Comparison of ENCODE assay signal across 1 mouse cellular context in the genomic region with DNA sequence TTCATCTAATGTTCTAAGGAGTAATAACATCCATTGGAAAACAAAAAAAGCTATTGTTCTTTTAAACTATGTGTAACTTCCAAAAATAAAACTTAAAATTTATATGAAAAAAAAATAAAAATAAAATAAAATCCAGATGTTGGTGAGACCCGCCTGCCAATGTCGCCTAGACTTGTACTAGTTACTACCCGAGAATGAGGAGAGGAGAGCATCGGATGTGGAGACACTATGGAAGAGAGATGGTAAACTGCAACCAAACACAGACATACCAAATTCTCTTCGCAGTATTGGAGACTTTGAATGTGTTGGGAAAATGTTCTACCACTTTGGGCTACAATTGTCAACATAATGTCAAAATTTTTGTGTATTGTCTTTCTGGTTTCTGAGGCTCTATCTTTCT.
TF ChIP-seq lines count a peak whose summit lies in the region.

No protein-coding gene starts in this region.

TF ChIP-seq in C2C12, 6 proteins besides CTCF, POLR2A, EP300 and RAD21:
- TF ChIP-seq MYOD1 (IDR thresholded peaks at IDR 0.05; ENCODE audit: control insufficient read depth, insufficient read length, low read depth) (no peak), FOSL1 (IDR thresholded peaks at IDR 0.05; ENCODE audit: insufficient read depth, low read length, poor library complexity, severe bottlenecking) (no peak), MYOG (IDR thresholded peaks at IDR 0.05; ENCODE audit: control insufficient read depth, extremely low read depth, insufficient read length) (no peak), CEBPB (IDR thresholded peaks at IDR 0.05; ENCODE audit: low read depth) (no peak), MAX (IDR thresholded peaks at IDR 0.05) (no peak), USF1 (IDR thresholded peaks at IDR 0.05; ENCODE audit: low read depth) (no peak)
TF ChIP-seq in C2C12: peak in this region for 0.
